Mouse (Mus musculus) CH12.LX (cell line): ENCODE measurements around the gene Pip5k1c.

ENCODE experiments used
- CTCF ChIP-seq, 2 experiments: IDR thresholded peaks in 1 of 2; conservative IDR thresholded peaks in 1 of 2; 2 replicates each; pipeline ENCODE4 v1.5.1; 2011 to 2012; ENCODE audit warnings: low read depth in 2 of 2, low read length in 2 of 2, improper control_type of control experiment in 1 of 2, inconsistent platforms in 1 of 2, mild to moderate bottlenecking in 1 of 2, moderate library complexity in 1 of 2
- ELF1 ChIP-seq: IDR thresholded peaks from 2 replicates; pipeline ENCODE4 v1.6.1; 2014; ENCODE audit warnings: low read depth, mild to moderate bottlenecking, inconsistent platforms, low read length, improper control_type of control experiment
- EP300 ChIP-seq: IDR thresholded peaks from 2 replicates; pipeline ENCODE4 v1.6.1; 2011; ENCODE audit warnings: low read length, improper control_type of control experiment
- GABPA ChIP-seq: IDR thresholded peaks from 2 replicates; pipeline ENCODE4 v1.6.1; 2012; ENCODE audit warnings: low read depth, low read length, improper control_type of control experiment, inconsistent platforms; ENCODE audit not compliant: insufficient replicate concordance
- HCFC1 ChIP-seq: IDR thresholded peaks from 2 replicates; pipeline ENCODE4 v1.6.1; 2012; ENCODE audit warnings: low read depth, mild to moderate bottlenecking, inconsistent platforms, low read length, improper control_type of control experiment
- MAFK ChIP-seq: IDR thresholded peaks from 2 replicates; pipeline ENCODE4 v1.6.1; 2011; ENCODE audit warnings: low read length, improper control_type of control experiment; ENCODE audit not compliant: insufficient replicate concordance
- MAX ChIP-seq: IDR thresholded peaks from 2 replicates; pipeline ENCODE4 v1.6.1; 2011; ENCODE audit warnings: low read length, improper control_type of control experiment
- MEF2A ChIP-seq: IDR thresholded peaks from 2 replicates; pipeline ENCODE4 v1.6.1; 2014; ENCODE audit warnings: low read depth, mild to moderate bottlenecking, inconsistent platforms, low read length, improper control_type of control experiment, borderline replicate concordance
- MXI1 ChIP-seq: IDR thresholded peaks from 2 replicates; pipeline ENCODE4 v1.6.1; 2011; ENCODE audit warnings: mild to moderate bottlenecking, low read depth, low read length, improper control_type of control experiment
- POLR2A ChIP-seq: IDR thresholded peaks from 2 replicates; pipeline ENCODE4 v1.6.1; 2011; ENCODE audit warnings: low read depth, mild to moderate bottlenecking, improper control_type of control experiment, low read length
- POLR2AphosphoS2 ChIP-seq: IDR thresholded peaks from 2 replicates; pipeline ENCODE4 v1.6.1; 2011; ENCODE audit warnings: low read depth, low read length, improper control_type of control experiment
- SIN3A ChIP-seq: IDR thresholded peaks from 2 replicates; pipeline ENCODE4 v1.6.1; 2012; ENCODE audit warnings: low read length, improper control_type of control experiment, inconsistent platforms
- USF1 ChIP-seq: IDR thresholded peaks from 2 replicates; pipeline ENCODE4 v1.6.1; 2014; ENCODE audit warnings: low read depth, mild to moderate bottlenecking, inconsistent platforms, low read length, improper control_type of control experiment
- ZKSCAN1 ChIP-seq: IDR thresholded peaks from 2 replicates; pipeline ENCODE4 v1.6.1; 2012; ENCODE audit warnings: low read depth, inconsistent platforms, low read length, improper control_type of control experiment, borderline replicate concordance

DNA sequence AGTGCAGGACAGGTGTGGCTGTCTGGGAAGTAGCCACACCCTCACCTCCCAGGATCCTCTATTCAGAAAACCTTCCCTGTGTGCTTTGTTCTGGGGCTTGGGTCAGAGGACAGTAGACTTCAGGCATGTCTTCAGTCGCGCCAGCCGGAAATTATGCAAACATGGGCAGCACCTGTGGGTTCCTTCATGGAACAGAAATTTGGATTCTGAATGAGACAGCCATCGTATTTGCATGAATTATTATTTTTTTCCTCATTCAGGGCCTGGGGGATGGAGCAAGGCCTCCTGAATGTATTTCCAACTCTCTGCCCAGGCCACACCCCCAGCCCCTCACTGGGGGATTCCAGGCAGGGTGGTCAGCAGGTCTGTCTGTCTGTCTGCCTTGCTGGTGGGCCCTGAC lies 31.7 kb upstream of the Pip5k1c start:
- no peak for TF ChIP-seq GABPA
- no peak for TF ChIP-seq POLR2A
- TF ChIP-seq CTCF (conservative IDR thresholded peaks at IDR 0.05 in 1 of 2, IDR thresholded peaks at IDR 0.05 in 1 of 2; ENCODE audit: low read depth in 2 of 2, low read length in 2 of 2): no peak
- TF ChIP-seq EP300: peak; percentile 83
- TF ChIP-seq MEF2A: 0 out of 2 replicates have a peak, but pooled peaks have one; percentile 64
- TF ChIP-seq POLR2AphosphoS2: no peak
- TF ChIP-seq USF1: no peak
- TF ChIP-seq SIN3A: 0 out of 2 replicates have a peak, but pooled peaks have one; percentile 40
- no peak for TF ChIP-seq ZKSCAN1
- peak; percentile 29 for TF ChIP-seq MAX
- TF ChIP-seq ELF1: 0 out of 2 replicates have a peak, but pooled peaks have one; percentile 37
- no peak; the same call in 1 of the 2 replicates for TF ChIP-seq MXI1
- 0 out of 2 replicates have a peak, but pooled peaks have one; percentile 44 for TF ChIP-seq MAFK
- peak; percentile 29; the same call in 1 of the 2 replicates for TF ChIP-seq HCFC1
